Mouse (Mus musculus): ENCODE measurements around the gene Cdc42bpa. TPM values are rescaled to one million over a fixed set of nuclear protein-coding genes. Genes with fewer than 3 reads are reported as not detected.

Gene Cdc42bpa
- total and polyA plus RNA-seq, 3 experiments: 11.1 to 41.5 (median 40.8) TPM

GRCm38 (mm10) chr1:179940071-179940786 is 20.0 kb upstream of the Cdc42bpa start:
- Histone ChIP-seq H3K9ac (ENCODE audit: low read depth, low read length) (no peak overlapping the region), H3K4me3 (no peak overlapping the region), H3K79me2 (replicated peaks; ENCODE audit: control insufficient read depth, insufficient read depth, low read length) (no peaks in the 10 kb centered on the region), H3K4me1 (ENCODE audit: control insufficient read depth, insufficient read depth, low read length) (no peaks in the 10 kb centered on the region), H3K27me3 (ENCODE audit: control insufficient read depth, insufficient read depth, low read length) (no peaks in the 10 kb centered on the region), H3K27ac (no peak overlapping the region), H3K36me3 (ENCODE audit: control insufficient read depth, insufficient read depth, low read length) (no peaks in the 10 kb centered on the region)
- WGBS: 59% methylated on average over 23 of the region's 23 CpGs
- DNase-seq: no peak
- TF ChIP-seq CTCF (IDR thresholded peaks at IDR 0.05): no peak
- TF ChIP-seq EP300 (IDR thresholded peaks at IDR 0.05; ENCODE audit: insufficient read depth, low read depth, low read length): no peak
- no peak for TF ChIP-seq POLR2A (IDR thresholded peaks at IDR 0.05; ENCODE audit: insufficient read depth, low read depth, low read length)
- intact Hi-C loops (cut with DNase I): no loop called here

GRCm38 (mm10) chr1:179940787-179941352 is 19.4 kb upstream of the Cdc42bpa start:
- no peak for DNase-seq
- Histone ChIP-seq H3K36me3 (ENCODE audit: control insufficient read depth, insufficient read depth, low read length) (no peaks in the 10 kb centered on the region), H3K27me3 (ENCODE audit: control insufficient read depth, insufficient read depth, low read length) (no peaks in the 10 kb centered on the region), H3K4me1 (ENCODE audit: control insufficient read depth, insufficient read depth, low read length) (no peaks in the 10 kb centered on the region), H3K9ac (ENCODE audit: low read depth, low read length) (no peak overlapping the region), H3K4me3 (no peak overlapping the region), H3K79me2 (replicated peaks; ENCODE audit: control insufficient read depth, insufficient read depth, low read length) (no peaks in the 10 kb centered on the region), H3K27ac (no peak overlapping the region)
- TF ChIP-seq CTCF (IDR thresholded peaks at IDR 0.05) (no peak), POLR2A (IDR thresholded peaks at IDR 0.05; ENCODE audit: insufficient read depth, low read depth, low read length) (no peak), EP300 (IDR thresholded peaks at IDR 0.05; ENCODE audit: insufficient read depth, low read depth, low read length) (no peak)
- intact Hi-C loops (cut with DNase I): no loop called here
- WGBS: 79% methylated on average over 14 of the region's 14 CpGs

GRCm38 (mm10) chr1:179945017-179945416 is 15.3 kb upstream of the Cdc42bpa start:
- H3K27me3 ChIP-seq (ENCODE audit: control insufficient read depth, insufficient read depth, low read length): no peaks in the 10 kb centered on the region
- H3K79me2 ChIP-seq (replicated peaks; ENCODE audit: control insufficient read depth, insufficient read depth, low read length): no peaks in the 10 kb centered on the region
- H3K4me3 ChIP-seq: no peak overlapping the region
- H3K9ac ChIP-seq (ENCODE audit: low read depth, low read length): no peak overlapping the region
- DNase-seq: no peak
- no peak overlapping the region for H3K27ac ChIP-seq
- WGBS: 87% methylated on average over 10 of the region's 10 CpGs
- no peak for TF ChIP-seq EP300 (IDR thresholded peaks at IDR 0.05; ENCODE audit: insufficient read depth, low read depth, low read length)
- no peak for TF ChIP-seq CTCF (IDR thresholded peaks at IDR 0.05)
- TF ChIP-seq POLR2A (IDR thresholded peaks at IDR 0.05; ENCODE audit: insufficient read depth, low read depth, low read length): no peak
- H3K4me1 ChIP-seq (ENCODE audit: control insufficient read depth, insufficient read depth, low read length): no peaks in the 10 kb centered on the region
- H3K36me3 ChIP-seq (ENCODE audit: control insufficient read depth, insufficient read depth, low read length): no peaks in the 10 kb centered on the region
- intact Hi-C loops (cut with DNase I): no loop called here

- TF ChIP-seq POLR2A (IDR thresholded peaks at IDR 0.05; ENCODE audit: insufficient read depth, low read depth, low read length) (no peak), CTCF (IDR thresholded peaks at IDR 0.05) (no peak), EP300 (IDR thresholded peaks at IDR 0.05; ENCODE audit: insufficient read depth, low read depth, low read length) (no peak)
- Histone ChIP-seq H3K4me1 (ENCODE audit: control insufficient read depth, insufficient read depth, low read length) (no peaks in the 10 kb centered on the region), H3K27me3 (ENCODE audit: control insufficient read depth, insufficient read depth, low read length) (no peaks in the 10 kb centered on the region), H3K9ac (ENCODE audit: low read depth, low read length) (no peak overlapping the region), H3K36me3 (ENCODE audit: control insufficient read depth, insufficient read depth, low read length) (no peaks in the 10 kb centered on the region), H3K79me2 (replicated peaks; ENCODE audit: control insufficient read depth, insufficient read depth, low read length) (no peaks in the 10 kb centered on the region), H3K27ac (no peak overlapping the region), H3K4me3 (no peak overlapping the region)
- WGBS: 25% methylated on average over 2 of the region's 2 CpGs
- intact Hi-C loops (cut with DNase I): no loop called here
- DNase-seq: no peak
Measured at GRCm38 (mm10) chr1:179946616-179947015, 13.7 kb upstream of the Cdc42bpa start.

- Histone ChIP-seq H3K27me3 (ENCODE audit: control insufficient read depth, insufficient read depth, low read length) (no peaks in the 10 kb centered on the region), H3K9ac (ENCODE audit: low read depth, low read length) (no peak overlapping the region), H3K36me3 (ENCODE audit: control insufficient read depth, insufficient read depth, low read length) (no peaks in the 10 kb centered on the region), H3K79me2 (replicated peaks; ENCODE audit: control insufficient read depth, insufficient read depth, low read length) (no peaks in the 10 kb centered on the region), H3K4me3 (no peak overlapping the region), H3K4me1 (ENCODE audit: control insufficient read depth, insufficient read depth, low read length) (no peaks in the 10 kb centered on the region), H3K27ac (no peak overlapping the region)
- 94% methylated on average over 2 of the region's 2 CpGs for WGBS
- TF ChIP-seq EP300 (IDR thresholded peaks at IDR 0.05; ENCODE audit: insufficient read depth, low read depth, low read length) (no peak), POLR2A (IDR thresholded peaks at IDR 0.05; ENCODE audit: insufficient read depth, low read depth, low read length) (no peak), CTCF (IDR thresholded peaks at IDR 0.05) (no peak)
- intact Hi-C loops (cut with DNase I): no loop called here
- no peak for DNase-seq
Measured at GRCm38 (mm10) chr1:179947653-179948052, 12.6 kb upstream of the Cdc42bpa start.

GRCm38 (mm10) chr1:179951597-179951996 is 8.7 kb upstream of the Cdc42bpa start:
- H3K4me1 ChIP-seq (ENCODE audit: control insufficient read depth, insufficient read depth, low read length): no peaks in the 10 kb centered on the region
- no peak for DNase-seq
- H3K36me3 ChIP-seq (ENCODE audit: control insufficient read depth, insufficient read depth, low read length): no peaks in the 10 kb centered on the region
- no peak overlapping the region for H3K4me3 ChIP-seq
- 81% methylated on average over 7 of the region's 7 CpGs for WGBS
- intact Hi-C loops (cut with DNase I): no loop called here
- H3K27me3 ChIP-seq (ENCODE audit: control insufficient read depth, insufficient read depth, low read length): no peaks in the 10 kb centered on the region
- no peak overlapping the region for H3K9ac ChIP-seq (ENCODE audit: low read depth, low read length)
- no peak overlapping the region for H3K27ac ChIP-seq
- H3K79me2 ChIP-seq (replicated peaks; ENCODE audit: control insufficient read depth, insufficient read depth, low read length): no peaks in the 10 kb centered on the region
- TF ChIP-seq CTCF (IDR thresholded peaks at IDR 0.05) (no peak), POLR2A (IDR thresholded peaks at IDR 0.05; ENCODE audit: insufficient read depth, low read depth, low read length) (no peak), EP300 (IDR thresholded peaks at IDR 0.05; ENCODE audit: insufficient read depth, low read depth, low read length) (no peak)

Data from heart, adult 2 months (tissue).